Mouse (Mus musculus) C2C12 (cell line): ENCODE data around the gene Ctnnd2. TPM values are rescaled to one million over a fixed set of nuclear protein-coding genes. Genes with fewer than 3 reads are reported as not detected.

ENCODE experiments used
- H3K27me3 ChIP-seq: one replicate; pipeline ENCODE4 v1.6.1; 2011; ENCODE audit not compliant: control insufficient read depth, insufficient read depth, insufficient read length
- H3K36me3 ChIP-seq: one replicate; pipeline ENCODE4 v1.6.1; 2011; ENCODE audit not compliant: control insufficient read depth, insufficient read depth
- H3K4me3 ChIP-seq: one replicate; pipeline ENCODE4 v1.5.1; 2011; ENCODE audit warnings: mild to moderate bottlenecking, control low read depth; ENCODE audit not compliant: poor library complexity, insufficient read depth, severe bottlenecking
- H3K79me2 ChIP-seq: one replicate; pipeline ENCODE4 v1.6.1; 2011; ENCODE audit not compliant: control insufficient read depth, insufficient read depth
- H3K79me3 ChIP-seq: one replicate; pipeline ENCODE4 v1.6.1; 2011; ENCODE audit warnings: low read depth, control low read depth
- H3ac ChIP-seq: one replicate; pipeline ENCODE3; 2011; ENCODE audit warnings: low read depth; ENCODE audit not compliant: control insufficient read depth, insufficient read length
- CEBPB ChIP-seq: IDR thresholded peaks from one replicate; pipeline ENCODE4 v1.6.1; 2011; ENCODE audit warnings: low read depth, mild to moderate bottlenecking, control low read depth, moderate library complexity
- CTCF ChIP-seq: IDR thresholded peaks from one replicate; pipeline ENCODE4 v1.5.1; 2011; ENCODE audit not compliant: control insufficient read depth, insufficient read depth, insufficient read length
- FOSL1 ChIP-seq: IDR thresholded peaks from one replicate; pipeline ENCODE4 v1.8.0; 2011; ENCODE audit warnings: mild to moderate bottlenecking, low read length; ENCODE audit not compliant: poor library complexity, insufficient read depth, severe bottlenecking
- MAX ChIP-seq: IDR thresholded peaks from one replicate; pipeline ENCODE4 v1.6.1; 2011; ENCODE audit warnings: mild to moderate bottlenecking, control low read depth
- MYOD1 ChIP-seq: IDR thresholded peaks from one replicate; pipeline ENCODE4 v1.6.1; 2011; ENCODE audit warnings: low read depth; ENCODE audit not compliant: control insufficient read depth, insufficient read length
- MYOG ChIP-seq: IDR thresholded peaks from one replicate; pipeline ENCODE4 v1.6.1; 2011; ENCODE audit not compliant: control insufficient read depth, insufficient read length; ENCODE audit errors: extremely low read depth
- USF1 ChIP-seq: IDR thresholded peaks from one replicate; pipeline ENCODE4 v1.6.1; 2011; ENCODE audit warnings: low read depth, mild to moderate bottlenecking, control low read depth, moderate library complexity
- polyA plus RNA-seq: library from polyadenylated mRNA; unstranded; fragments of >200 nt; fragmentation: generic; extraction: Trizol; gene quantifications from one replicate; pipeline ENCODE4 v1.2.1, GENCODE M21; 2012; ENCODE audit warnings: missing spikeins

Gene Ctnnd2
- polyA plus RNA-seq, 1 experiment = 0.07 TPM

DNA sequence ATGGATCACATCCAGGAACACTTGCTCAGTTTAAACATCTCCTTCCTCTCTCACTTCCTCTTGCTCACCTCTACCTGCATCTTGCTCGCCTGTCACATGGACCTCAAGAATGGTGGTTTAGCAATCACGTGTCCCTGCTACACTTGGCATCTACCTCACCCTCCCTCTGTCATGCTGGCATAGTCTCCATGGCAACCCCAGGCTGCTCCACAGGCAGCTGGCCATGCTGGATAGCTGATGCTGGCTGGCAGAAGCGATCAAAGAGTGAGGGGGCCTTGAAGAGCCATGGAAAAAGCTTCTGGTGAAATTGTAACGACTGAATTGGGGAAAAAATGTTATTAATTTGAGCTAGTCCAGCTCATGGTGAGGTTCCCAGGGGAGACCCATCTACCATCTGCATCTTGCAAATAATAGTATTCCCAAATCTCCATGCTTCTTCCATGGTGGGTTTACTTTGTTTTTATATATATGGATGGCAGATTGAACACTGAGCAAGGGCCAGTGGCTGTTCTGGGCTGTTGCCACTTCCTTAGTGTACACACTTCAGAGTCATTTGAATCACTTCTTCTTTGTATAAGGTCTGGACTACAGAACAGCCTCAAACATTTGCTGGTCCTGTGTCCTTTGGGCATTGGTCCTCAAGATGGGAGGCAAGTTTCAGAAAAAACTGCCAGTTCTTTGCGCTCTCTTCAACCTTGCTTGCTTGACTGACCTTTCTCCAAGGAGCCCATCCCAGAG is 19.7 kb downstream of the Ctnnd2 start:
- no peak overlapping the region for H3K4me3 ChIP-seq
- no peaks in the 10 kb centered on the region for H3K79me3 ChIP-seq
- TF ChIP-seq CEBPB = no peak
- no peak for TF ChIP-seq MYOD1
- TF ChIP-seq CTCF = no peak
- TF ChIP-seq MYOG = no peak
- no peak overlapping the region for H3ac ChIP-seq
- no peaks in the 10 kb centered on the region for H3K79me2 ChIP-seq
- no peaks in the 10 kb centered on the region for H3K27me3 ChIP-seq
- H3K36me3 ChIP-seq = no peaks in the 10 kb centered on the region

DNA sequence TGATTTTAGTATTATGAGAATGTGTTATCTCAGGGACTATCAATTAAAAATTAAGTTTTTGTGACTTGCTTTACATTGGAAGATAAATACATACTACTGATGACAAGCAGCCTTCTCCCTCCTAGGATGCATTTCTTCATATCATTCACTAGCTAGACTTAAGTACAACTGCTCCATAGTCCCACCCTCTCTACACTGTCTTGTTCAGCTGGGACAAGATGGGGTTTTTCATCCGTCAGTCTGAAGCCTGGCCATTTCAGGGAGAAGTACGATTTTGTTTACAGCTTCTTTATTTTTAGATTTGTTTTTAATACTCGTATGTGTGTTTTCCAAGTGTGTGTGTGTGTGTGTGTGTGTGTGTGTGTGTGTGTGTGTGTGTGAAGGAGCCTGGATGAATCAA is 26.0 kb downstream of the Ctnnd2 start:
- Histone ChIP-seq H3K4me3 (no peak overlapping the region), H3K79me3 (no peaks in the 10 kb centered on the region), H3K79me2 (no peaks in the 10 kb centered on the region), H3K27me3 (no peaks in the 10 kb centered on the region), H3K36me3 (no peaks in the 10 kb centered on the region), H3ac (no peak overlapping the region)
- TF ChIP-seq FOSL1 (no peak), MYOD1 (no peak), CTCF (no peak), MAX (no peak), MYOG (no peak), CEBPB (no peak), USF1 (no peak)

DNA sequence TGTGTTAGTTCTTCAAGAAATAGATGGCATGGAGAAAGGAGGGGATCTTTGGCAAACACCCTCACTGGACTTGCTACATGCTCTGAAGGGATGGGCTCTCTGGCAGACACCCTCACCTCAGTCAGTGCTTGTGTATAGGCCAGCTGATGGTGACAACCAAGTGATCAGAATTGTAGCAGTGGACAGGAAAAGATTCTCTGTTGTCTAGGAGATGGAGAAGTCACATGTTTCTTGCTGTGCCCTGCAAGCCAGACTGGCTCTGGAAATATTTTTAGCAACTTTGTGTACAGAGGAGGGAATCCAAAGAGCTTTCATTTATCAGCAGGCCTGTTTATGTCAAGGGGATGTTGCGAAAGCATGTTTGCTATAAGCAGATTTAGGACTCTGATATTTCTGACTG is 27.4 kb downstream of the Ctnnd2 start:
- Histone ChIP-seq H3K27me3 (no peaks in the 10 kb centered on the region), H3K79me2 (no peaks in the 10 kb centered on the region), H3ac (no peak overlapping the region), H3K79me3 (no peaks in the 10 kb centered on the region), H3K4me3 (no peak overlapping the region), H3K36me3 (no peaks in the 10 kb centered on the region)
- no peak for TF ChIP-seq MAX
- TF ChIP-seq CTCF = no peak
- no peak for TF ChIP-seq MYOG
- TF ChIP-seq MYOD1 = no peak

DNA sequence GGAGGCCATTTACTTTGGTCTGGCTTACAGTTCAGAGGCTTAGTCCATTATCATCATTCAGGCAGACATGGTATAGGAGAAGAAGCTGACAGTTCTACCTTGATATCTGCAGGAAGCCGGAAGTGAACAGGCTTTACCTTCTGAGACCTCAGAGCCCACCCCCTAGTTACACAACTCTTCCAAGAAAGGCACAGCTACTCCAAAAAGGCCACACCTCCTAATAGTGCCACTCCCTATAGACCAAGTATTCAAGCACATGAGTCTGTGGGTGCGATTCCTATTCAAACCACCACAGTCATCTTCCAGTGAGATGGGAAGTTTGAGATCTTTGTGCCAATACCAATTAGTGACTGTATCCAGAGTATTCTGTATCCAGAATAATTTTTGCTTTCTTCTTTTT is 28.8 kb downstream of the Ctnnd2 start:
- H3K79me3 ChIP-seq = no peaks in the 10 kb centered on the region

DNA sequence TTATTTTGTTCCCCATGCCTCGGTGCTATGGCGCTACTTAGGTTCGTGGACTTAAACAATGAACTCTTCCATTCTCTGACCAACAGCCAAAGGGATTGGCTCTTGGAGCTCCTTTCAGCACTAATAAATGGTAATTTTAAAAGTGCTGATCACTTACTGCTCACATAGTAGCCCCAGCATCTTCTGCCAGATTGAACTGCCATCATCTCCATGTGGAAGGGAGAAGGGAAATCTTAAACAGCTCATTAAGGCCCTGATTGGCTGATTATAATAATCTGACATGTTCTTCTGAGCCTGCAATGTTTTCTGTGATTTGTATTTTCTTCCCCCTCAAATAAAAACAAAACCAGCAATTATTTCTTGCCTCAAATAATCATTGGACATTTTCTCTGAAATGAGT is 29.2 kb downstream of the Ctnnd2 start:
- Histone ChIP-seq H3K4me3 (no peak overlapping the region), H3ac (no peak overlapping the region), H3K36me3 (no peaks in the 10 kb centered on the region), H3K27me3 (no peaks in the 10 kb centered on the region), H3K79me3 (no peaks in the 10 kb centered on the region), H3K79me2 (no peaks in the 10 kb centered on the region)
- no peak for TF ChIP-seq MYOG
- TF ChIP-seq FOSL1 = no peak
- no peak for TF ChIP-seq CTCF
- TF ChIP-seq MYOD1 = no peak
- TF ChIP-seq MAX = no peak
- no peak for TF ChIP-seq CEBPB
- no peak for TF ChIP-seq USF1

More for the DNA sequence above, 28.8 kb downstream of the Ctnnd2 start:
- H3K4me3 ChIP-seq = no peak overlapping the region
- no peaks in the 10 kb centered on the region for H3K27me3 ChIP-seq
- no peaks in the 10 kb centered on the region for H3K36me3 ChIP-seq
- H3ac ChIP-seq = no peak overlapping the region
- TF ChIP-seq MAX (no peak), FOSL1 (no peak), MYOD1 (no peak), MYOG (no peak), USF1 (no peak), CTCF (no peak), CEBPB (no peak)
- no peaks in the 10 kb centered on the region for H3K79me2 ChIP-seq

DNA sequence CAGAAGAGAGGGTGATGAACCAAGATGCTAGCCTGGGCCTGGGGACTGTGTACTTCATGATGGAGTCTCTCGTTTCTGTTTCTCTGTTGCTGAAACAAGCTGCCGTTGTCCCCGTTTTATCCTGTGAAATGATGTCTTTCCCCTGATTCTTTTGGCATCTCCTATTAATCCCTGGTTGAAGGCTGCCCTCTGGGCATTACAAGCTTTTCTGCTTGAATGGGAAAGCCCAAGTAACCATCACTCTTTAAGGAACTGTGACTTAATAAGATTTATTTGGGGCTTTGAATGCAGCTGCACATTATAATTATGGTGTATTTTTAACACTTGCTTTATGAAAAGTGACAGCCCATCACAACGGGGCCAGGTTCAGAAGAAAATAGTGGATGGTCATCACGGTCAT is 40.4 kb downstream of the Ctnnd2 start:
- Histone ChIP-seq H3K27me3 (no peaks in the 10 kb centered on the region), H3K36me3 (no peaks in the 10 kb centered on the region), H3ac (no peak overlapping the region), H3K79me2 (no peaks in the 10 kb centered on the region), H3K4me3 (no peak overlapping the region), H3K79me3 (no peaks in the 10 kb centered on the region)
- TF ChIP-seq MYOD1 (no peak), CTCF (no peak), MAX (no peak), FOSL1 (no peak), USF1 (no peak), MYOG (no peak), CEBPB (no peak)

DNA sequence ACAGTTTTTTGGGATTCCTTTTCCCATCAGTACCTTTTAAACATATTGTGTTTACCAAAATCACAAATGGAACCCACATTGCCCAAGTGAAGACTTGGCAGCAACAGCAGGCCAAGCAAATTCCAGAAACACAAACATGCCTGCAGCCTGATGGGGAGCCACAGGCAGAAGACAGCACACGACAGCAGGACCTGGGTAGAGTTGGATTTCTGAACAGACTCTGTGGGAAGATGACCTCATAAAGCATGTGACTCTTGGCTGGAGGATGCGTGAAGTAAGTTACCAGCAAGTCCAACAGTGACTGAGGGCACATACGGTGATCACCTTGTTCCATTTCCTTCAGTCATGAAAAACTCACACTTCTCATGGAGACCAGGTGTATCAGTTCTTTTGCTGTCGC is 43.5 kb downstream of the Ctnnd2 start:
- H3K36me3 ChIP-seq = no peaks in the 10 kb centered on the region
- TF ChIP-seq FOSL1 (no peak), MYOD1 (no peak), MYOG (no peak), USF1 (no peak), MAX (no peak)
- H3K79me2 ChIP-seq = no peaks in the 10 kb centered on the region
- H3ac ChIP-seq = no peak overlapping the region
- H3K4me3 ChIP-seq = no peak overlapping the region
- H3K27me3 ChIP-seq = no peaks in the 10 kb centered on the region
- H3K79me3 ChIP-seq = no peaks in the 10 kb centered on the region
